Mouse (Mus musculus): Measurements from ENCODE around the gene Adamtsl1.

Adamtsl1 gene

DNA sequence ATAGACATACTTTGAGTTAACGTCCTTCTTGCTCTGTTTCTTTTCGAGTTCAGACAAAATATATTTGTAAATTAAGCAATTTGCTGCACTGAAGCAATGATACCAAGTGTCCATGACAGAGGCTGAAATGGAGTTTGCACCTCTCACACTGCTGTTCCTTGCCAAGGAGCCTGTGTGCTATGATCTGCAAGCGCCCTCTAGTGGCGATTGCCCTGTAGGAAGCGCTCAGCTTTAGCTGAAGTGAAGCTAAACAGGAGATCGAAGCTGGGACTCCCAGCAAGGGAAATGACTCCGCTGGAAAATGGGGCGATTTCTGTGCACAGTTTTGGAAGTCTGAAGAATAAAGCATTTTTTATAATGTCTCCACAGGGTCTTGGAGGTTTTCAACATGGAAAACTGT is 287.8 kb downstream of the Adamtsl1 start:
- peak; percentile 88 for DNase-seq (ENCODE audit: low read depth, low spot score)

DNA sequence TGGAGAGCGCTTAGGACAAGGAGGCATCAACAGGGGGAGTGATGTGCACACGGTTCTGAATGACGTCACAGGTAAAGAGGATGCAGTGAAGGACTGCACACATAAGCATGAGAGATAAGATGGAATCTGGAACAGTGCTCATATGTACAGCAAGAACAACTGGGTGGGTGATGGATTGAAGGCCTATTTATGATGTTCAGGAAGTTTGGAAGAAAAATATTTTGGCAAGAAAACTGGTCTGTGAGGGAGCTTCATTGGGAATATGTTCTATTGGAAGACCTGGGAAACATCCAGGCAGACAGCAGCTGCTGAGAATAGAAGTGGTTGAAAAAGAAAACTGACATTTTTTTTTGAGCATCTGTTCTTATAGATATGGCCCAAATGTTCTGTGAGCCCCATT is 300.4 kb downstream of the Adamtsl1 start:
- DNase-seq (ENCODE audit: low read depth, low spot score): no peak

DNA sequence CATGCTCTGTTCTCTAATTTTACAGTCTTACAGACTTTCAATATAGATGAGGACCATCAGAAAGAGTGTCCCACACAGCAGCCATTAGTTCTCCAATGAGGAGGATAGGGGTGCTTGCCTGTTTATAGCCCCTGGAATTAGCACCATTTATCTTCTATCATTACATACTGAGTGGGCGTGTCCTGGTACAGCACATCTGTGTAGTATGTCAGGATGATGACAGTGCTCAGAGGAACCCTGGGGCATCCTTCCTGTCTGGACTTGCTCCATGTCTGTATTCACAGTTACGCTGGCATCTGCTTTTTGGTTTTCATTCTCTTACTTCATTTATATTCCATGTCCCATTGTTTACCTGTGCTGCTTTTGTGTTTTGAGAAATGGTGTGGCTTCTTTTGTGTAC is 304.5 kb downstream of the Adamtsl1 start:
- peak; percentile 31 for DNase-seq (ENCODE audit: low read depth, low spot score)

DNA sequence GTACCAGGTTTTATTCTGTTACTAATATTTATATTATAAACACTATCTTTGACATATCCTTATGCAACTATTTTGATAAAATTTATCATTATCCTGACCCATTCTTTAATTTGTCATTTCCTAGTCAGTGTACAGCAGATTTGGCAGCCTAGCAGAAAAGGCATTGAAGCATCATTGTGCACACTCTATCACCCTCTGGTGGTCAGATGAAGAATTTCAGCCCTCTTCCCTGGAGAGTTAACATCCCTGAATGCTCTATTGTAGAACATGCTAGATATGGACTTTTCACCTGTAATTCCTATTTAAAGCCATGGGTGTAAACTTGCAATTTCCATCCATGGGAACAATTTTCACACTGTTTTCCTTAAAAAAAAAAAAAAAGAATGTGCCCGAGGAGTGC is 305.2 kb downstream of the Adamtsl1 start:
- peak; percentile 54 for DNase-seq (ENCODE audit: low read depth, low spot score)

DNA sequence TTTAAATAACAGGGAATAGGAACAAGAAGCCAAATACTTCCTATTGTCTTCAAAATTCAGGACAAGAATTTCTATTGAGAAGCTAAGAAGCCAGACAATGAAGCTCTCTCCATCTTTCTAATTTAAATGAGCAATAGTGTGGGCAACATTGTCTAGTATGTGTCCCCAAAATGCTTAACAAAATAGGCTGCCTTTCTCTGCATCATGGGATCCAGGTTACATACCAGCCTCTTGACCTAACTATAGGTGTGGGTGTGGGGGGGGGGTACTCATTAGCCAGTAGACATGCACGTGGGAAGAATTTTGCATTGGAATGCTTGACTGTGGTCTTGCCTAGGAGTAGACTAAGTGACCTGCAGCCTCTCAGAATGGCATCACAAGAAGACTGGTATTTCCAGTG is 305.9 kb downstream of the Adamtsl1 start:
- DNase-seq (ENCODE audit: low read depth, low spot score): no peak

DNA sequence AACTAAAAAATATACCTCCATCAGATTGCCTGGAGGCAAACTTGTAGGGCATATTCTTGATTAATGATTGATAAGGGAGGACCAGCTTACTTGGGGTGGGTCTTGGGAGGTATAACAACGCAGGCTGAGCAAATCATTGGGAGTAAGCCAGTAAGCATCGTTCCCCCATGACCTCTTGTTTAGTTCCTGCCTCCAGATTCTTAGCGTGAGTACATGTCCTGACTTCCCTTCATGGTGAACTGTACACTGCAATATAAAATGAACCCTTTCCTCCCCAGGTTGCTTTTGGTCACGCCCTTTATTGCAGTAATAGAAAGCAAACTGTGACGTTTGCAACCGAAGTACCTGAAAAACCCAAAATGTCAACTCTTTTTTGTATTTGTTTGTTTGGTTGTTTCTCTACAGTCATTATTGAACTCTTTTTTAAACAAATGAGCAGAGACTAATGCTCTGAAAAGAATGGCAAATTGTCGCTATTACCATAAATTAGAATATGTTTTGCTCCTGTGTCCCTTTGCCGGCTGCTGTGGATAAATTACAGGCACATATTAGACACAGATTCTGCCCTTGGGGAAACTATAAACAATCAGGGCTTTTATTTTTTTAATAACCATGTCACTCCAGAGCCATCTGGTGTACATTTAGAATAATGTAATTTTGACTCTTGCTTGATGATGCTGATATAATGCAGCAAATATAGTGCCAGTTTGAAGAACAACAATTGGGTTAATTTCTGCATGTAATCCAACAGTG is 310.2 kb downstream of the Adamtsl1 start:
- no peak for DNase-seq (ENCODE audit: low read depth, low spot score)

DNA sequence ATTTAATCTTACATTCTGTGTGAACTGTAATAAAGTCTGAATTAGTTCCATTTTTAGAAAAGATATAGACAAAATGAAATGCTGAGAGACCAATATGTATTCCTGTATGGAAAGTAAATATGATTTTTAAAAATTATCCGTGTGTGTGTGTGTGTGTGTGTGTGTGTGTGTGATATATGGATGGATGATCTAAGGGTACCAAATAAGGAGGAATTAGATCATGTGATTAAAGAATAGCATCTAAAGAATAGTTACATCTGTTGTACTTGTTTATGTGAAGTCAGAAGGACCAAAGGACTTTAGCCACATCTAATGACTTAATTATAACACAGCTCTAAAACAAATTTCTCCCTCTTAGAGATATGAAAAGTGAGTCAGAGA is 310.7 kb downstream of the Adamtsl1 start:
- no peak for DNase-seq (ENCODE audit: low read depth, low spot score)

DNA sequence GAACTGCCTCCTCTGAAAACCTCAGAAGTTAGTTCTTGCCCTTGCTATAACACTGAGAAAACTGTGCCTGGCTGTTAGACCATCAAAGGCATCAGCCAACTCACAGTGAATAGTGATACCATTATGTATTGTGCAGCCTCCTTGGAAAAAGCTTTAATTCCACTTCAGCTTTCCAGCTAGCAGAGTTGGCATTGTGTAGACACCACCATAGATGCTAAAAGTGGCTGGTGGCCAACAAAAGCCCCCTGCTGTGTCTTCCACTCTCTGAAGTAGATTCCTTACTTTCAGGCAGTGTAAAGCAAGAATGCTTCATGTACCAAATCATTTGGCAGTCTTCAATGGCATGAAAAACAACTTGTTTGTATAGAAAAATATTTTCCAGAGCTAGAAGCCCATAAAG is 323.1 kb downstream of the Adamtsl1 start:
- no peak for DNase-seq (ENCODE audit: low read depth, low spot score)

DNA sequence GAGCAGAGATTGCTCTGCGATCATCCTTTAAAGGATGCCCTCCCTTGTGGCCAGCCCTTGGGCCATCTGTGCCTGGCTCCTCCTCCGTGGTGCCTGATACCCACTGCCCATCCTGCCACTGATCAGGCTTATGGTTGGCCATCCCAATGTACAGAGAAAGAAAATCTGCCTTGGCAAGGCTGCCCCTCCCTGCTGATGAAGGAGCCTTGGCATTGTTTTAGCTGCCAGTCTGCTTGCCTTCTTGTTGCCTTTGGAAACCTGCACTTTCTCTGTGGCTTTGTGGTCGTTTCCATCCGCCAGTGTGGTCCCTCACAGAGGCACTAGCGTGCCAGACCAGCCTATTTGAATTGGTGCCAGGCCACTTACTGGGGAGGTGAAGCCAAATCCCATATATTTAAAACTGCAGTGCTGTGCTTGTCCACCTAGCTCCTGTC is 323.6 kb downstream of the Adamtsl1 start:
- DNase-seq (ENCODE audit: low read depth, low spot score): no peak

DNA sequence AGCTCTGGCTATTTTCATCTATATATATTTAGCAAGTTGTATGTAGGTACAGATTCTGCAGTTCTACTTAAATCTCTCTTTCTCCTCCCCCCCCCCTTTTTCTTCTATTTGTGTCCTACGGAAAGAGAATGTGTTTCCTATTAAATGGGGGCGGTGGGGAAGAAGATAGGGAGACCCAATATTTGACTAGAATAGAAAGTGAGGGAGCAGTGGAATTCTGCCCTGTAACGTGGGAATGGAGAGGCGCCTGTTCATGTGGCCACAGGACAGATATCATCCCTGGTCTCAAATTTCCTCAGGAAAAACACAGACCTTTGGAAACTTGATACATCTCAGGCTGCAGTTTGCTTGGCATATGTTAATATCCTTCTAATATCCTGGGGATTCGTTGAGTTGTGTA is 324.1 kb downstream of the Adamtsl1 start:
- no peak for DNase-seq (ENCODE audit: low read depth, low spot score)

DNA sequence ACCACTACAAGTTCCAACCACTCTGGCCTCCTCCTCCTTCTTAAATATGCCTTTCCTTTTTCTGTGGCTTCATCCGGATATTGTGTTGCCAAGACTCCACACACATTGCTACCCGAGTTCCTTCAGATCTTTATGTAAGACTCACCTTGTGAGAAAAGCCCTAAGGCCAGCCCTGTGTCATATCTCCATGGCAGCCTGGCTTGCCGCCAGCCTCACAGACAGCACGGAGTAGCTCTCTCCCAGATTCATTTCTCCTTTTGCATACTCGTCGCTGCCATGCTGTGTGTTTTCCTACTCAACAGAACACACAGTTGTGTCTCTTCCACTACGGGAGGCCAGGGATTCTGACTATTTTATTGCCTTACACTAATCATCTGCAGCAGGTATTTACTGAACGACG is 328.1 kb downstream of the Adamtsl1 start:
- DNase-seq (ENCODE audit: low read depth, low spot score): no peak

DNA sequence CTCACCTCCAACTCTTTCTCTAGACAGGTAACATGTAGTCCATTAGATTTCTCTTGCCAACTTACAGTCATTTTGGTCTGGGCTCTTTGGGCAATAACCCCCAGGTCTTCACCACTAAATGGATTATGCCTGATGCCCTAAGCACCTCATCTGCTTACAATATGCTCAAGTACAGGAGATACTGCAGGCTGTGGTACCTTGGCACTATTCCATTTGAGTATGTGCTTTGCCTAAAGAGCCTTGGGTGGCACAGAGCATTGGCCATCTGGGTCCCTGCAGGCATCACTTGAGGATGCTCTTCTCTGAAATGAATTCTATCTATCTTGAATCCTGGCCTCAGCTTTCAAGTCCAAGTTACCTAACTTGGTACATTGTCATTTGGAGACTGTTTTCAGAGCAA is 330.4 kb downstream of the Adamtsl1 start:
- no peak for DNase-seq (ENCODE audit: low read depth, low spot score)

DNA sequence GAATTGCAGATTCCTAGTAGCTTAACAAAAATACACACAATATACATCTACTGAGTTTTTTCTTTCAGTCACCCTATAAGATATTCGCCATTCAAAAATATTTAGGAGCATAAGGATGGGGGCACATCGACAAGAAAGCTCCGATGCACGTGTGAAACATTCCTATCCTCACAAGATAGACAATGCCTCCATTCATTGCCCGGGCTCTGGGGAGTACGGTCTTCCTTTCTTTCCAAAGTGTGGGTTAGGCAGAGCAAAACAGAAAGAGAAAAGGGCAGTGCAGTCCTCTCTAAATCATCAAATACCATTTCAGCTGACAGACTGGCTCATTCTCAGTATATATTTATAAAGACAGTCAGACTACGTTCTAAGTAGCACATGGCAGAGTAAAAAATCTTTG is 332.0 kb downstream of the Adamtsl1 start:
- DNase-seq (ENCODE audit: low read depth, low spot score): no peak

DNA sequence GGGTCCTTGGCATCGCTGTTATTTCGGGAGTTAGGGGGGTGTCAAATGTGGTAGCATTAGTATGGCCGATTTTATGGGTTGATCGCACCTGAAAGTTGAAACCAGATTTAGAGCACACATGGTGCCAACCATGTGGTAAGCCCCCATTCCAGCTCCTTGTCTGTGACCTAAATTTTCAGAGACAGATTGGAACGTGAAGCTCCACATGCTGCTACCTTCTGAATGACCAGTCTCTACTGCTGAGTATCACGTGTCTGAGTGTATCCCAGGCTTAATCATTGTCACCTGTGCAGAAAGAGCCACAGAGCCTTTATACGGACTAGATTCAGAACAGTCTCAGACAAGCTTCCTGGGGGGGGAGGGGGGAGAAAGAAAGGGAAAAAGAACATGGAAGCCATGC is 339.4 kb downstream of the Adamtsl1 start:
- DNase-seq (ENCODE audit: low read depth, low spot score): no peak

DNA sequence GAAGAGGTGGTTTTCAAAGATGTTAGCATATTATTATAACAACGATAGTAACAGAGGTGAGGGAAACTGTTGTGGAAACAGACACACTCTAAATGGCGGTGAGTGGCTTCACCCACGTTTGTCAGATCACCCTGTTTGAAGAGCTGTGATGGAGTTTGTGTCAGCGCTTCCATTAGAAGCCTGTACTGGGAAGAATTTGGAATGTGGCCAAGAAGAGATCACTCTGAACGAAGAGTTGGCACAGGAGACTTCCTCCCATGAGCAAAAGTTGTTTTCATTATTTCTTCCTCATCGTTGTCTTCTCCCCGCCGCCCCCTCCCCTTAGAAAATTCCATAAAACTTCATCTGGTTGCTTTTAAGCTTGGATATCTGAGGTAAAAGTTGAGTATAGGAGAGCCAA is 340.5 kb downstream of the Adamtsl1 start:
- no peak for DNase-seq (ENCODE audit: low read depth, low spot score)

DNA sequence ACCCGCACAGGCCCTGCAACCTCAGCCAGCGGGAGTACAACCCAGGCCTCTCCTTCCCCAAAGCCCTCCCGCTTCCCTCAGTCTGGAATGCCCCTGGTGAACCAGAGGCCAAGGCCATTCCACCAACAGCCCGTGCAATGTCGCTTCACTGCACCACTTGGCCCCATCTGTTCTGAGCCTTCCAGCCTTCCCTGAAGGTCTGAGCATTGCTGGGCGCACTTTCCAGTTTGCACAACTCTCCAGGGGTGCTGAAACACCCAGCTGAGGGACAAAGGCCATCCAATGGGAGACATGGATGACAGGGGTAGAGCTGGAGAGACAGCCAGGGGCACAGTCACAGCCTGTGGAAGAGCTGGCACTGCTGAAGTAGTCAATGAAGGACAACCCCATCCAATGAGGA is 365.4 kb downstream of the Adamtsl1 start:
- DNase-seq (ENCODE audit: low read depth, low spot score): no peak

DNA sequence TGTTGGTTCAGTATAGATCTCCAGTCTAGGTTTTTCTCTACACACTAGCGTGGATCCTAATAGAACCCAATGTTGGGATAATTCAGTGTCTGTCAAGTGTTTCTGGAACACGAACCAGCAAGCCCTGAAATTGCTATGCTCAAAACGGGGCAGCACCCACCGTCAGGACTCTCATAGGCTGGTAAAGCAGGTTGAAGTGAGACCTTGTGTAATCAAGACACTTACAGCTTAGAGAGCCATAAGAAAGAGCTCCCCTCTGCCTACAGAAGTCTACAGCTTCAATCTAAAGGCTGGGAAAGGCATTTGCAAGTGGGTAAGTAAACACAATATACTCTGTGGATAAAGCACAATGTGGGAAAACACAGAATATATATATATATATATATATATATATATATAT is 367.3 kb downstream of the Adamtsl1 start:
- no peak for DNase-seq (ENCODE audit: low read depth, low spot score)

DNA sequence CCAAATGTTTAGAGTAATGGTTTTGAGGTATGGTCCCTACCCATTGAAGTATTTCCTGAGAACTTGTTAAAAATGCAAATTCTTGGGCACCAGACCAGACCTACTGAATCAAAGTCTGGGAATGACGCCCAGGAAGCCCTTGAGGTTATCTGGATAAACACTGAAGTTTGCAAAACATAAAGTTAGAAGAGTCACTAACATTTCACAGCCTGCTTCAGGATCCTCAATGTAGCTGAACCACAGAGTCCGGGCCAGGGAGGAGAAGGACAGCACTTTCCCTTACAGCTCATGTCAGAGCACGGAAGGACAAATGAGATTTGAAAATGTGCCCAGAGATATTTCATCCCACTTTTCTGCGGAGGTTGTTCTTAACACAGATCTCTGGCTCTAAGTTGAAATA is 370.1 kb downstream of the Adamtsl1 start:
- DNase-seq (ENCODE audit: low read depth, low spot score): no peak

DNA sequence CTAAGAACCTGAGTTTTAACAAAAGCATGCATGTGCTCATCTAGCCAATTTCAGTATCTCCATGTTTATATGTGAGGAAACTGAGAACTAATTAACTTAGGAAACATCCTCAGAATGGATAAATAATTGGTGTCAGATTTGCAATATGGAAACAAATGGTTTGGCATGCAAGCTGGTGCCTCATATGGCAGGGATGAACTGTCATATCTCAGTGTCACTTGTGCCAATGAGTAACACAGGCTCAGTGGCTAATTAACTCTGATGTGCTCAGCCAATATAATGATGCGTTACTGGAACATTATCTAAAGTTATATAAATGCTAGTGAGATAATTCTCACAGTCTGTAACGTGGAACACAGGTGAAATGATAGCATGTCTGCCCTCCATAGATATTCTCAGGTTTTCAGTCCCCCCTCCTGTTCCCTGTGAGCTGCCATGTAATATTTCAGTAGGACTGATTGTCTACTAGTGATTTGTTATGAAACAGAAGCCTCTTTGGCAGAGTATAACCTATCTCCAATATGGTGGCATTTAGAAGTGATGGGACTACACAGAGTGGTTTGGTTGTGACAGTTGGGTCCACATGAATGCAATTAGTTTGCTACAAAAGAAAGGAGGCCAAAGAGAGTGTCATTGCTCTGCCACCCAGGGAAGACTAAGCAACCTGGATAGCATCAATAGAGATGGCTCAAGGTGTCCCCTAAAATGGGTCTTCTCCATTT is 376.1 kb downstream of the Adamtsl1 start:
- DNase-seq (ENCODE audit: low read depth, low spot score): no peak

DNA sequence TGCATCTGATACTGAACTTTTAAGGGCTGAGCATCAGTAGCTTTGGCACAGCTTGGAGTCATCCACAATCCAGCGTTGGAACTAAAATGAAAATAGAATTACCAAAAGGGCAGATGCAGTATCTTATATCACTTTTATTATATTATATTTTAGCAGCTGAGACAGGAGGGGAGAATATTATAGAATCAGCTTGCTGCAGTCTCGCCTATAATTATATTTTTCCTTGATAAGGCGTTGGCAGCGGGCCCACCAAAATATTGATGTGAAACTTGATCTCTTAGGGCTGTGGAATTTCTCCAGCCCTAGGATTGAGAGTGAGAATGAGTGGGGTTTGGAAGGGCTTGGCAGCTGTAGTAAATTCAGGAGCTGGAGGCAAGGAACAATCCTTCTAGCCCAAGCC is 387.3 kb downstream of the Adamtsl1 start:
- peak; percentile 6 for DNase-seq (ENCODE audit: low read depth, low spot score)

DNA sequence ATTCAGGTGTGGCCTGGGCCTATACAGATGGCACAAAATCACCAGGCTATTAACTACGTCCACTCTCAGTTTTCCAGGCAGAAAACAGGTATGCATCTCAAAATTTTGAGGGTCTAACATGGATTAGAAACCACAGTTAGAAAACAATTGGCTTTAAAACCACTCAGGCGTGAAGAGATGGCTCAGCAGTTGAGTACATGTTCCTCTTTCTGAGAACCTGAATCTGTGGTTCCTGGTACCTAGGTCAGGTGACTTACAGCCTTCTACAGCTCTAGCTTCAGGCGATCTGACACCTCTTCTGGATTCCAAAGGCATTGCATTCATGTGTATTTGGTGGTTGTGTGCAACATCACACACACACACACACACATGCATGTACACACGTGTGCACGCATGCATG is 390.2 kb downstream of the Adamtsl1 start:
- DNase-seq (ENCODE audit: low read depth, low spot score): no peak

DNA sequence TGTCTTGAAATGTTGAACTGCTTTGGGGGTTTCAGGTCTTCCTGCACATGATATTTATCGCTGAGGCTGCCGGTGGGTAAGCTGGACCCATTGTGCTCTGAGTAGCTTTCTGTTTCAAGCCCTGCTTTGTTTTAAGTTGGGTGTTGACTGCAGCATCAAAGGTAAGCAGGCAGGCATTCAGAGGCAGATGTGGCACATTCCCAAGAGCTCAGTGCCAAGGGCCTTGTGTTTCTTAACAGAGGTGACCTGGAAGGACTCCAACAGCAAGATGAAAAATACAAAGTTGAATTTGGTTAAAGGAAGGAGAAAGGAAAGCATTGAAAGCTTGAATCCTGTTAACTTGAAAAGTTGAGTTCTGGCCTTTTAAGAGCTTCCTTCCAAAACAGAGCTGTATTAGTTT is 402.1 kb downstream of the Adamtsl1 start:
- no peak for DNase-seq (ENCODE audit: low read depth, low spot score)

DNA sequence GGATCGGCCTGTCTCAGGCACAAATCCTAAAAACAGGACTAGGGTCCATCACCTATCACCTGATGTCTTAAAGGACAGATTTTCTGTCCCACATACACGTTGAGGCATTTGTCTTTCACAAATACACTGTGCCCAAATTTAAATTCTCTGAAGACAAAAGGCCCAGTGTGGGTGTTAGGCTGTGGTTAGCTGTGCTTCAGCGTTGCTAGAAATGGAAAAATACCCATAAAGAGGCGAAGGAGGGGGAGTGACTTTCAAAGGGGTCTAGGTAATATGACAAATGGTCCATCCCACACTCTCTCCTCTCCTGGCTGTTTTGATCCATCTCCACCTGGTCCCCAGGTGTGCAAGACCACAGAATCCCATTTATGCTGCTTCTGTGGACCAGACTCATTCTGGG is 404.4 kb downstream of the Adamtsl1 start:
- peak; percentile 24 for DNase-seq (ENCODE audit: low read depth, low spot score)
